ENCODE assay signal across 21 mouse cellular contexts in genomic region chr11:53908686-53909085, GRCm38 (mm10). TPM values are rescaled to one million over a fixed set of nuclear protein-coding genes. Genes with fewer than 3 reads are reported as not detected.
"Had no signal": no experiment of that assay in that cellular context is flagged by ENCODE, and none has a peak within 500 bp of the region (broad histone marks: within the 10 kb centered on the region; RNA-seq: fewer than 3 reads in every experiment).

No protein-coding gene starts in this region.

- H3K9ac ChIP-seq: lung, embryonic 14.5 days; midbrain, embryonic 12.5 days; neural tube, embryonic 13.5 days; neural tube, embryonic 15.5 days; stomach, embryonic 15.5 days had no signal

- H3K4me1 ChIP-seq: midbrain, embryonic 12.5 days; neural tube, embryonic 13.5 days; neural tube, embryonic 15.5 days had no signal

- H3K4me3 ChIP-seq: midbrain, embryonic 10.5 days; midbrain, embryonic 12.5 days; myocyte; neural tube, embryonic 13.5 days; neural tube, embryonic 15.5 days; stomach, embryonic 15.5 days had no signal

- DNase-seq: lung, adult 18-20 months; lung, embryonic 14.5 days; lung, postnatal 10 days; lung, postnatal 4 days; midbrain, embryonic 14.5 days; retina, postnatal 1 day; right cerebral cortex, adult 18-20 months; right cerebral cortex, postnatal 25 days; right cerebral cortex, postnatal 4 days; thymus, adult 2 months; thymus, postnatal 25 days; thymus, postnatal 4 days had no signal

- H3K36me3 ChIP-seq: midbrain, embryonic 10.5 days; midbrain, embryonic 12.5 days; neural tube, embryonic 13.5 days; neural tube, embryonic 15.5 days; stomach, embryonic 15.5 days had no signal

- H3K27me3 ChIP-seq: midbrain, embryonic 12.5 days; neural tube, embryonic 13.5 days; neural tube, embryonic 15.5 days; stomach, embryonic 15.5 days had no signal

- H3K4me2 ChIP-seq: lung, embryonic 14.5 days; midbrain, embryonic 12.5 days; neural tube, embryonic 13.5 days; neural tube, embryonic 15.5 days; stomach, embryonic 15.5 days had no signal

- H3K9me3 ChIP-seq: midbrain, embryonic 10.5 days; midbrain, embryonic 12.5 days; neural tube, embryonic 13.5 days; neural tube, embryonic 15.5 days; stomach, embryonic 15.5 days had no signal

- H3K27ac ChIP-seq: midbrain, embryonic 10.5 days; midbrain, embryonic 12.5 days; neural tube, embryonic 13.5 days; neural tube, embryonic 15.5 days; stomach, embryonic 15.5 days; stomach, postnatal 0 days had no signal

- ATAC-seq: midbrain, embryonic 16.5 days had no signal

RNA-seq across cellular contexts. Expression of gene Gm12216, which starts 49.6 kb away (rescaled TPM):
- polyA plus RNA-seq: neural tube, embryonic 11.5 days had no signal
